Mouse (Mus musculus) hindbrain, embryonic 10.5 days (tissue): Measurements from ENCODE around the gene 1110008L16Rik. TPM values are rescaled to one million over a fixed set of nuclear protein-coding genes. Genes with fewer than 3 reads are reported as not detected.
A peak's percentile ranks its signal among the peaks of the same experiment; 100 is the strongest.

Source experiments
- DNase-seq: peaks from one replicate; pipeline ENCODE4 v3.0.0-alpha.2; 2017; ENCODE audit warnings: low spot score
- H3K27ac ChIP-seq: fragments of 300-500 bp; sonication (generic); 2 replicates; pipeline ENCODE4 v1.5.1; 2016; ENCODE audit warnings: mild to moderate bottlenecking, moderate library complexity
- H3K27me3 ChIP-seq: fragments of 300-500 bp; sonication (generic); 2 replicates; pipeline ENCODE4 v1.6.1; 2016; ENCODE audit warnings: mild to moderate bottlenecking; ENCODE audit not compliant: poor library complexity, insufficient read depth, severe bottlenecking
- H3K36me3 ChIP-seq: fragments of 300-500 bp; sonication (generic); 2 replicates; pipeline ENCODE4 v1.6.1; 2016; ENCODE audit warnings: mild to moderate bottlenecking, moderate library complexity
- H3K4me1 ChIP-seq: fragments of 300-500 bp; sonication (generic); replicated peaks from 2 replicates; pipeline ENCODE4 v1.6.1; 2016; ENCODE audit warnings: mild to moderate bottlenecking
- H3K4me3 ChIP-seq: fragments of 300-500 bp; sonication (generic); 2 replicates; pipeline ENCODE4 v1.5.1; 2016; ENCODE audit warnings: mild to moderate bottlenecking, moderate library complexity
- H3K9me3 ChIP-seq: fragments of 300-500 bp; sonication (generic); 2 replicates; pipeline ENCODE4 v1.6.1; 2016; ENCODE audit warnings: mild to moderate bottlenecking, moderate library complexity
- WGBS: fragments of 180-500 bp; shearing (Covaris S2); methylation state at CpG from one replicate; pipeline ENCODE4 v1.1.7; 2016; 5-methylcytosine and 5-hydroxymethylcytosine counted together
- polyA plus RNA-seq: library from polyadenylated mRNA; unstranded; fragments of >200 nt; fragmentation: Nextera tagmentation; extraction: Ambion mirVana; gene quantifications from 2 replicates; pipeline ENCODE4 v1.2.1, GENCODE M21; 2016

Gene 1110008L16Rik
- polyA plus RNA-seq, 1 experiment from 2014 or later: 15.7 TPM

DNA sequence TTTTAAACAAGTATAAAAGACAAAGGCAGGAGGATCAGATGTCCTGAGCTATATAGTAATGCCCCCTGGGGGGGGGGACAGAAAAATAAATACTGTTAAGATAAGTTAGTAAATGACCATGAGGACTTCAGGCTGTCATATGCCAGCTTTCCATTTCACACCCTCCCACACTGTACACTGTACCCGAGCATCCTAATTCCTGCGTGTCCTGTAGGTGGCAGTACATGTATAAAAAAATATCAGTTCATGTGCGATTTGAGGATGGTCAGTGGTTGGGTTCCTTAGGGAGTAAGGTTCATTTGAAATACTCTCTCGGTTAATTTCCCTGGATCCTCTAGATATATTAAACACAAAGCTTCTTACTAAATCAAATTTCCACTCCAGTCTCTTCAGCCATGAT, 55.5 kb downstream of the 1110008L16Rik start:
- no peaks in the 10 kb centered on the region for H3K9me3 ChIP-seq
- 60% methylated on average over 4 of the region's 4 CpGs for WGBS
- no peaks in the 10 kb centered on the region for H3K27me3 ChIP-seq
- H3K27ac ChIP-seq: no peak overlapping the region
- no peak overlapping the region for H3K4me3 ChIP-seq
- DNase-seq: no peak
- no peaks in the 10 kb centered on the region for H3K36me3 ChIP-seq
- H3K4me1 ChIP-seq: no peaks in the 10 kb centered on the region

DNA sequence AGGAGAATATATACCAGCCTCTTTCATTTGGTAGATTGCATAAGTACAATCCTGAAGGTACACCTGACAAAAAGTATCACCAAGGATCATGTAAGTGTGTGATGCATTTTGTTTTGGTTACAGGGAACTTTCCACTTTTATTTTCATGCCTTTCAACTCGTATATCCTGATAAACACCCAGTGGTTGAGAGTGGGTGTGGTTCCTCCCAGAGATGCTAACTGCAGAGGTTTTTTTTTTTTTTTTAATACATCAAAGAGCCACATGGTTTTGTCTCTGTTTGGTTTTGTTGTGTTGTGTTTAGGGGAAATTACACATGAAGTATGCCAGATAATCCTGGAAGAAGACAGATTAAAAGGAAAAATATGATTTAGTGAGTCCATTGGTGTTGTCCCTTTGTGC, 57.9 kb downstream of the 1110008L16Rik start:
- no peak overlapping the region for H3K27ac ChIP-seq
- no peaks in the 10 kb centered on the region for H3K4me1 ChIP-seq
- H3K9me3 ChIP-seq: no peaks in the 10 kb centered on the region
- no peaks in the 10 kb centered on the region for H3K27me3 ChIP-seq
- no peak for DNase-seq
- 70% methylated on average over 1 of the region's 1 CpGs for WGBS
- no peak overlapping the region for H3K4me3 ChIP-seq
- H3K36me3 ChIP-seq: no peaks in the 10 kb centered on the region

DNA sequence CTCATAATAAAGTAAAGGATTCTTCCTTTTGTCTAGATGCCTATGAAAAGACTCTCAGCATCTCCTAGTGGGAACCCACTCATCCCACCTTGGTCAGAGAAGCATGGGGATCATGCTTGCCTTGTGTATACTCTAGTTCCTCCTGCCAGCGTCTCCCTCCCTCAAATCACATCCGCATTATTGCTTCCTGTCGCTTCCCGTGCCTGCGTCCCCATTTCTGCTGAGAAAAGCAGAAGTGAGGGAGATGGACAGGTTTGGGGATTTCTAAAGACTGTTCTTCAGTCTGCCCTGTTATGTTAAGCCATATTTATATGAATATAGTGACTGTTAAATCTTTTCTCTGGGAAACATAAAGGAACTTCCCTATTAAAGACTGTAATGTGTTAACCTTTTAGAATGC, 61.6 kb downstream of the 1110008L16Rik start:
- Histone ChIP-seq H3K36me3 (no peaks in the 10 kb centered on the region), H3K27me3 (no peaks in the 10 kb centered on the region), H3K4me1 (no peaks in the 10 kb centered on the region), H3K4me3 (no peak overlapping the region), H3K27ac (no peak overlapping the region), H3K9me3 (no peaks in the 10 kb centered on the region)
- DNase-seq: no peak
- WGBS: 91% methylated on average over 5 of the region's 5 CpGs

DNA sequence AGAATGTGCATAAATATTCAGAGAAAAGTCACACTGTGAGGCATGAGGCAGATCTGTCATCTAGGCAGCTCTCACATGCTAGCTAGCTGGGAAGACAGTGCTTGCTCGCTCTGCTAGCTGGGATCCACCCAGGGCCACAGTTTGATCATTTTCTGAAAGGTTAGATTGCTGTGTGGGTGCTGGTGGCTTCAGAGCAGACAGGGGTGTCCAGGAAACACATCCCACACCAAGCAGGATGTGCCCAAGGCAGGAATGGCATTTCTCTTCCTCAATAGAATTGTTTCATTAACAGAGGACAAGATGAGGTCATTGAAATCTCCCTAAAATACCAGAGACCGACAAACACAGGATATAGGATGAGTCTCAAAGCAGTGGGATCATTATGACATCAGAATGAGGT, 65.7 kb downstream of the 1110008L16Rik start:
- Histone ChIP-seq H3K27ac (no peak overlapping the region), H3K36me3 (no peaks in the 10 kb centered on the region), H3K9me3 (no peaks in the 10 kb centered on the region), H3K4me3 (no peak overlapping the region), H3K4me1 (no peaks in the 10 kb centered on the region), H3K27me3 (no peaks in the 10 kb centered on the region)
- no peak for DNase-seq
- WGBS: 88% methylated on average over 2 of the region's 2 CpGs

DNA sequence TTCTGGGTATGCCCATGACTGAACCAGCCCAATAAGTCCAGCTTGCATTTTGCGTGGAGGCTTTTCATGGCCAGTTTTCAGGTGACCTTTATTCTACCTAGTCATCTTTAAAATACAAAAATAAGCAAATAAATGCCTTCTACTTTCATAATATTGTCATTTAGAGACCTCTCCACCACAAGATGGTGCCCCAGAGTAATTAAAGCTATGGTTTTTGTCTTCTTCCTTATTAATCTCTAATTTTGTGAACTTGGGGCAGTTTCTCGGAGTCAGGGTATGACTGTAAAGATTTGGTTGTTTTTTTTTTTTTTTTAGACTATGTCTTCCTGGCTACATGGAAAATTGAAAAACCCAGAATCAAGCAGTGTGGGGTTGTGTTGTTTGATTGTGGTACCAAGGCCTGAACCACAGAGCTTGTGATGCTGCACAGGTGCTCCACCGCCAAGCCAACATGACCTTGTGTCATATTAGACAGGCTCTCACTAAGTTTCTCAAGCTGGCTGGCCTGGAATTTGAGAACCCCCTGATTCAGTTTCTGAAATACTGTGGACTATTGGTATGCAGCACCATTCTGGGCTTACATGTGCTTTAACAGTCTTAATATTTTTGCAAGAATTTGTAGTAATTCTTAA, 73.2 kb downstream of the 1110008L16Rik start:
- H3K36me3 ChIP-seq: peaks cover 6% of the 10 kb centered on the region
- DNase-seq: no peak
- 92% methylated on average over 3 of the region's 3 CpGs for WGBS

DNA sequence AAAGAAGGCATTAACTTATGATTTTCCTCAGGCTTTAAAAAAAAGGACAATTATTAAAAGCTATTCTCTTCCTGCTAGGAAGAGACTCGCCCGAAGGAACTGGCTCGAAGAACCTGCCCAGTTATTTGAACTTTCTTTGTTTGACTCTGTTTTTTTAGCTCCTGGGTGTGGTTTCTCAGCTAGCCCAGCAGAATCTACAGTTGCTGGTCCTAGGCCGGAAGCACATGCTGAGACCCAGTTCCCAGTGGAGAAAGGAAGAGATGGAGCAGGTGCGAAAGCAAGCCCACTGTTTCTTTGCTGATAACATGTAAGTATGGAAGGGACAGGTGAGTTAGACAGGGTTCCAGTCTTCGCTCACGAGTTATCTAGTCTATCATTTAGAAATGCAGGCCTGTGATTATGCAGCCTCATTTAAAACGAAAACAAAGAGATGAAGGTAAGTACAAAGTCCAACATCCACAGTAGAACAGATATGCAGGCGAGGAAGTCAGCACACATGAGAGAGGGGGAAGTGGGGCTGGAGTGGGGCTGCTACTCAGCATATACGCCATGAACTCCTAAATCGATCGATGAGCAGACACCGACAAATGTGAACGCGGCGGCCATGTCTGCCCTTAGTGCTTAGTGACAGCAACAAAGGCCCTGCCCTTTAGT, 77.7 kb downstream of the 1110008L16Rik start:
- no peak for DNase-seq
- no peaks in the 10 kb centered on the region for H3K4me1 ChIP-seq
- no peaks in the 10 kb centered on the region for H3K27me3 ChIP-seq
- H3K4me3 ChIP-seq: no peak overlapping the region
- no peak overlapping the region for H3K27ac ChIP-seq
- peaks cover 19% of the 10 kb centered on the region for H3K36me3 ChIP-seq
- WGBS: 90% methylated on average over 16 of the region's 16 CpGs
- H3K9me3 ChIP-seq: no peaks in the 10 kb centered on the region

More for the DNA sequence above, 73.2 kb downstream of the 1110008L16Rik start:
- H3K9me3 ChIP-seq: no peaks in the 10 kb centered on the region
- H3K4me1 ChIP-seq: no peaks in the 10 kb centered on the region
- H3K4me3 ChIP-seq: no peak overlapping the region
- no peak overlapping the region for H3K27ac ChIP-seq
- no peaks in the 10 kb centered on the region for H3K27me3 ChIP-seq

DNA sequence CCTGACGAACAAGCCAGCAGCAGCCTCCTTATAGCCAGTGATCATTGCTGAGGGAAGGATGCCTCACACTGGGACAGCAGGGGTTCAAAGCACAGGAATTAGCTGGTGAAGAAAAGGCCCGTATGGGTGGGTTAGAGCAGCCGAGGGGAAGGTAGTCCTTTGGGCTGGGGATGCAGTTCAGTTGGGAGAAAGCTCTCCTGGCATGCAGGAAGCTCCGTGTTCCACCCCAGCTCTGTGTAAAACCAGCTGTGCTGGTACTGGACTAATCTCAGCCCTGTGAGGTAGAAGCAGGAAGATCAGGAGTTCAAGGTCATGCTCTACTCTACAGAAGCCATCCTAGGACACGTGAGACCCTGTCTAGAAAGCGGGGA, 78.2 kb downstream of the 1110008L16Rik start:
- Histone ChIP-seq H3K4me3 (no peak overlapping the region), H3K36me3 (peaks cover 24% of the 10 kb centered on the region), H3K9me3 (no peaks in the 10 kb centered on the region), H3K27me3 (no peaks in the 10 kb centered on the region), H3K27ac (no peak overlapping the region), H3K4me1 (no peaks in the 10 kb centered on the region)
- WGBS: 74% methylated on average over 6 of the region's 6 CpGs
- DNase-seq: no peak

DNA sequence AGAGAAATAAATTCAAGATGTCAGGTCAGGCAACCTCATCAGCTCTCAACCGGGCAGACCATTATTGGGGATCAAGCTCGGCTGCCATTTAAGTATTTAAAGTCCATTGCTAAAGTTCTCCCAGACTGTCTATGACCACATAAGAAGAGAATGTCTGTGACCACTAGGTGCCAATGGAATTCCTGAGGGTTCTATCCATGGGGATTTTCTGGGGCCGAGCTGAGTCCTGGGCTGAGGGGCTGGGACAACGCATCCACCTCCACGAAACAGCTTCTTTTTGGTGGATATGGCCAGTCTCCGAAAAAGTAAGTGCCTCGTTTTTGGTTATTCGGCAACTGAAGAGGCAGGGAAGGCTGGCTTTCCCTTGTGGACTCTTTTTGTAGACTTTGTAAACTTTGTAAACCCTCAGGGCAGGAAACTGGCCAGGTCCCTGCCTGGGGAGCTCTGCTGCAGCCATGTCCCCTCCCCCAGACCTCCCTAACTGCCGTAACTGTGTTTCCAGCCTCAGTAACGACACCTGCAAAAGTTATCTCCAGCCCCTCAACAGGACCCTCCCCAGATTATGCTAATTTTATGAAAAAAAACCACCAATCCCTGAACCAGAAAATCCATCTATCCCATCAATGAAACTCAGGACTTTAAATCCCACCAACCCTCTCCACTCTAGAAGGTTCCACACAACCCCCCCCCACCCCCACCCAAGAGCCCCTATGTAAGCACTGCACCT, 84.8 kb downstream of the 1110008L16Rik start, which contains the start of gene Psma6:
Psma6 (plus strand) TSS at position 200 of the 727 bp plus-strand sequence.
- H3K4me3 ChIP-seq: no peak within 1 kb of the TSS
- H3K27me3 ChIP-seq: no peaks in the 10 kb centered on the region
- peaks cover 21% of the 10 kb centered on the region; the same call in 1 of the 2 replicates for H3K4me1 ChIP-seq
- peaks cover 15% of the 10 kb centered on the region for H3K36me3 ChIP-seq
- H3K9me3 ChIP-seq: no peaks in the 10 kb centered on the region
- DNase-seq: no peak
- 83% methylated on average over 10 of the region's 10 CpGs for WGBS
- no peak within 1 kb of the TSS for H3K27ac ChIP-seq

DNA sequence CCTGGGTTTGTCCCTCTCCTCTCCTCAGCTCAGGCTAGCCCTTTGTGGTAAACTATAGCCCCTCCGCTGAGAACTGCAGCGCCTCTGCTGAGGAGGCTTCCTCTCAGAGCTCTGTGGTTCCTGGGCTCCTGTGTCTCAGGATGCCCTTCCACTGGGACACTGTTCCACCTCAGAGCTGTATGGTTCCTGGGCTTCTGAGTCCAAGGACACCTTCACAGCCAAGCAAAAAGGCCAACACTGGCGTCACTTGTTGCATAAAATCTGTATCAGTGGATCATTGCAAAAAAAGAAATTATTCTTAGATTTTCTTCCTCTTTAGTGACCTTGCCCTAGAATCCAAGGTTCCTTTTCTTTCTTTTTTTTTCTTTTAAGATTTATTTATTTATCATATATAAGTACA, 85.4 kb downstream of the 1110008L16Rik start:
- Histone ChIP-seq H3K27ac (no peak overlapping the region), H3K4me3 (no peak overlapping the region), H3K36me3 (peaks cover 10% of the 10 kb centered on the region), H3K4me1 (peaks cover 21% of the 10 kb centered on the region; the same call in 1 of the 2 replicates), H3K27me3 (no peaks in the 10 kb centered on the region), H3K9me3 (no peaks in the 10 kb centered on the region)
- 94% methylated on average over 3 of the region's 3 CpGs for WGBS
- no peak for DNase-seq

DNA sequence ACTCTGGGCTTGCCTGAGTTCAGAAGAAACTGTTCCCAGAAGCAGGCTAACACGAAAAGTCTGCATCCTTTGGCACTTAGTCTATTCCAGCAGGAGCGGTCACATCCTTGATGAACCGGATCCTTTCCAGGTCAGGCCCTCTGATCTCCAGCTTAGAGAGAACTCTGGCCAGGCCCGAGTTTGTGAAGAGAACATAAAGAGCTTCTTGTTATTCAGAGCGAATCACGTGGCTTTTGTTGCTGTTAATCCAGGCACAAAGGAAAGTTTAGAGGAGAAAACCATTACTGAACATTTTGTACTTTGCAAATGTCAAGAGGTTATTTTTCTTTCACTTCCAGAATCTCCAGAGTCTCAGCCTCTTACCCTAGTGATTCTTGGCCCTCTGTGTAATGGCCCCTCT, 86.6 kb downstream of the 1110008L16Rik start:
- 29% methylated on average over 6 of the region's 6 CpGs for WGBS
- no peak overlapping the region for H3K4me3 ChIP-seq
- peaks cover 21% of the 10 kb centered on the region; the same call in 1 of the 2 replicates for H3K4me1 ChIP-seq
- H3K36me3 ChIP-seq: peaks cover 10% of the 10 kb centered on the region
- H3K27me3 ChIP-seq: no peaks in the 10 kb centered on the region
- H3K27ac ChIP-seq: peak overlapping the region; percentile 25; the same call in 1 of the 2 replicates
- DNase-seq: peak; percentile 20
- no peaks in the 10 kb centered on the region for H3K9me3 ChIP-seq

DNA sequence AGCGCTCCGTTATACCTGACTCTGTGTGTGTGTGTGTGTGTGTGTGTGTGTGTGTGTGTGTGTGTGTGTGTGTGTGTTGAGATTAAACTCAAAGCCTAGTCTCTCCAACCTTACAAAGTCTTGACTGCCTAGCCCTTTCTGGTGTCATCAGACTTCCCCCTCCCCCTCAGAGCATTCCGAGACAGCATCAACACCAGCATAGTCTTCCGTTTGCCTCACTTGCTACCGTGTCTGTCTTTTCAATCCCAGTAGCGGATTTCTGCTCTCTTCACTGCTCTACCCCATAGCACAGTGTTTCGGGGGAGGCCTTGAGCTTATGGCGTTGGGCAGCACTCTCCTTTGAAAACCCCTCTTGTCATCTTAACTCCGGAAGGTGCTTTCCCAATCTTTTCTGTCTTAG, 87.1 kb downstream of the 1110008L16Rik start:
- 73% methylated on average over 9 of the region's 9 CpGs for WGBS
- Histone ChIP-seq H3K4me3 (no peak overlapping the region), H3K9me3 (no peaks in the 10 kb centered on the region), H3K27me3 (no peaks in the 10 kb centered on the region), H3K27ac (no peak overlapping the region), H3K36me3 (peaks cover 10% of the 10 kb centered on the region), H3K4me1 (peaks cover 21% of the 10 kb centered on the region; the same call in 1 of the 2 replicates)
- no peak for DNase-seq

DNA sequence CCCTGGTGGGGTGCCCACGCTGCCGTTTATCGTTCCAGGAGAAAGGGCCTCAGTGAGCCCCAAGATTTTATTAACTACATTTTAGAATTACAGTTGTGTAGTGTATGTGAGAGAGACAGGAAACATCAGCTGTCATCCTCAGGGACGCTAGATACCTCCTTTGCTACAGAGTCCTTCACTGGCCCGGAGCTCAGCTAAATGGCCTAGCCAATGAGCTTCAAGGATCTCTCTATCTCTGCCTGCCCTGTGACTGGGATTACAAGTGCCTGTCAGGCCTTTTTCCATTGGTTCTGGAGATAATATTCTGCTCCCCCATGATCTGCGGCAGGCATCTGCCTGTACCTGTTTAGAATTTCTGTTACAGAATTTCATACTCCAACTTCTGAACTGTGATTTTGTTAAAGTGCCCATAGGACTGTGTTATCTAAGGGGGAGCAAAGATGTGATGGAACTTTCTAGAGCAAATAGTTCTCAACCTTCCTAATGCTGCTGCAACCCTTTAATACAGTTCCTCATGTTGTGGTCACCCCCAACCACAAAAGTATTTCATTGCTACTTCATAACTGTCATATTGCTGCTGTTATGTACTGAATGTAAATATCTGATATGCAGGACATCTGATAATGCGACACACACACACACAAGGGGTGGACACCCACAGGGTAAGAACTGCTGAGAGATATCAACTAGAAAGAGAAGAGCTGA, 87.9 kb downstream of the 1110008L16Rik start:
- 82% methylated on average over 7 of the region's 7 CpGs for WGBS
- Histone ChIP-seq H3K4me3 (no peak overlapping the region), H3K27ac (no peak overlapping the region), H3K27me3 (no peaks in the 10 kb centered on the region), H3K4me1 (peaks cover 21% of the 10 kb centered on the region; the same call in 1 of the 2 replicates), H3K36me3 (peaks cover 5% of the 10 kb centered on the region), H3K9me3 (no peaks in the 10 kb centered on the region)
- DNase-seq: no peak
